Mouse (Mus musculus) intestine, embryonic 16.5 days (tissue): Measurements from ENCODE around the gene Mfsd4b5. TPM values are rescaled to one million over a fixed set of nuclear protein-coding genes. Genes with fewer than 3 reads are reported as not detected.
"Not testable (repeated sequence)": the region's sequence is repeated elsewhere in the genome, so short reads cannot be mapped to it uniquely, and the experiment has no call there.

ENCODE experiments used
- ATAC-seq: fragments of 200-750 bp; cut with Nextera tagmentation; 2 replicates; pipeline ENCODE4 v1.8.0; 2017; ENCODE audit warnings: moderate TSS enrichment, moderate library complexity
- H3K27ac ChIP-seq: fragments of 300-500 bp; sonication (generic); 2 replicates; pipeline ENCODE4 v1.5.1; 2014; ENCODE audit warnings: mild to moderate bottlenecking, low read length
- H3K27me3 ChIP-seq: fragments of 300-500 bp; sonication (generic); replicated peaks from 2 replicates; pipeline ENCODE4 v1.6.1; 2014; ENCODE audit warnings: low read length, control low read depth, mixed read lengths; ENCODE audit not compliant: control insufficient read depth, insufficient read depth
- H3K36me3 ChIP-seq: fragments of 300-500 bp; sonication (generic); 2 replicates; pipeline ENCODE4 v1.6.1; 2014; ENCODE audit warnings: low read length, control low read depth; ENCODE audit not compliant: control insufficient read depth, insufficient read depth
- H3K4me1 ChIP-seq: fragments of 300-500 bp; sonication (generic); 2 replicates; pipeline ENCODE4 v1.6.1; 2014; ENCODE audit warnings: low read length, control low read depth, mixed read lengths; ENCODE audit not compliant: control insufficient read depth, insufficient read depth
- H3K4me2 ChIP-seq: fragments of 300-500 bp; sonication (generic); 2 replicates; pipeline ENCODE4 v1.6.1; 2014; ENCODE audit warnings: low read depth, low read length, control low read depth
- H3K4me3 ChIP-seq: fragments of 300-500 bp; sonication (generic); 2 replicates; pipeline ENCODE4 v1.5.1; 2014; ENCODE audit warnings: mild to moderate bottlenecking, low read length
- H3K9ac ChIP-seq: fragments of 300-500 bp; sonication (generic); 2 replicates; pipeline ENCODE4 v1.6.1; 2014; ENCODE audit warnings: low read depth, low read length
- H3K9me3 ChIP-seq: fragments of 300-500 bp; sonication (generic); 2 replicates; pipeline ENCODE4 v1.6.1; 2016; ENCODE audit warnings: low read length, control low read depth; ENCODE audit not compliant: control insufficient read depth
- WGBS: fragments of 180-500 bp; shearing (Covaris S2); extraction: QIAGEN DNeasy Blood & Tissue Kit; methylation state at CpG from one replicate; pipeline ENCODE4 v1.1.7; 2014; 5-methylcytosine and 5-hydroxymethylcytosine counted together
- polyA plus RNA-seq: library from polyadenylated mRNA; unstranded; fragments of >200 nt; fragmentation: Nextera tagmentation; extraction: Ambion mirVana; gene quantifications from 2 replicates; pipeline ENCODE4 v1.2.1, GENCODE M21; 2015

Gene Mfsd4b5
- polyA plus RNA-seq, 1 experiment from 2014 or later, result 0.29 TPM

- Histone ChIP-seq H3K4me1 (peaks cover 3% of the 10 kb centered on the region; the same call in 1 of the 2 replicates), H3K27me3 (no peaks in the 10 kb centered on the region), H3K4me3 (no peak overlapping the region), H3K36me3 (no peaks in the 10 kb centered on the region), H3K9me3 (no peaks in the 10 kb centered on the region), H3K27ac (no peak overlapping the region), H3K4me2 (no peak overlapping the region), H3K9ac (no peak overlapping the region)
- WGBS, result 71% methylated on average over 2 of the region's 2 CpGs
- no peak for ATAC-seq
Observed at GRCm38 (mm10) chr10:39956340-39956878, 30.0 kb downstream of the Mfsd4b5 start.

DNA sequence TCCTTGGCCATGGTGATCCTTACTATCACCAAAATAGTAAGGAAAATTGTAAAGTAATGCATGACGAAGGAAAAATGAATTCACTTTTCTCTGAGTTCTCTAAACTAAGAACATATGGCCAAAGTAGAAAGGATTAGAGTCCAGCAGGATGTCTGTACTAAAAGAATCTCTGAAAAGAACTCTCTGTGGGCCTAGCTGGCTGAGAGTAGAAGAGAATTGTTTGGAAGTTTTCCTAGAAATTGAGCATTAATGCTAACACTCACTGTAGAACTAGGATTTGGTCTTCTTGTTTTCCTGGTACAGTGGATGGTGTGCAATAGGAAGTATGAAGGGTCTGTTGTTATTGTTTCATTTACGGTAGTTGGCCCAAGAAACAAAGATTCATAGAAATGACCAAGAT, 31.3 kb downstream of the Mfsd4b5 start:
- Histone ChIP-seq H3K4me1 (no peaks in the 10 kb centered on the region), H3K4me3 (no peak overlapping the region), H3K27ac (no peak overlapping the region), H3K9ac (no peak overlapping the region), H3K36me3 (no peaks in the 10 kb centered on the region), H3K9me3 (no peaks in the 10 kb centered on the region), H3K4me2 (no peak overlapping the region), H3K27me3 (no peaks in the 10 kb centered on the region)
- 85% methylated on average over 2 of the region's 2 CpGs for WGBS
- ATAC-seq, result no peak

DNA sequence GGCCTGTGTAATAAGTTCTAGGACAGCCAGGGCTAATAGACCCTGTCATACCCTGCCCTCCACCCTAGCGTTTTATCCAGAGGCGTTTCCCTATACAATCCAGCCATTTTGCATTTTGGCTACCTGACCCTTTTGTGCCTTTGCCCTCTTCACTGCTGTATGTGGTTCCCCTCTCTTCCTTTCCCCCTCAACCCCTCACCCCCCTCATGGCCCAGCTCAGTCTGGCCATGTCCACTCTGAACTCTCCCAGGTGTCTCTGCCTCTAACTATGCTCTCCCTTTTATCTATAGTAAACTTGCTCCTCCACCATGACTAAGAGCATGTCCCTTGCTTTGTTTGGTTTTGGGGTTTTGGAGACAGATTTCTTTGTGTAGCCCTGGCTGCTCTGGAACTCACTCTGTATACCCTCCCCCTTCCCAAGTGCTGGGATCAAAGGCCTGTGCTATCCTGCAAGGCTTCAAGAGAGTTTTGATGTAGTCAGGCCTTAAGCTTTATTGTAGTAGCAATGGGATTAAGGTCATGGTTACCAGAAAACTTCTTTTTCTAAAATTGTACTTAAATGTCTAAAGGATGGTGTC, 37.0 kb downstream of the Mfsd4b5 start:
- Histone ChIP-seq H3K27me3 (no peaks in the 10 kb centered on the region), H3K9me3 (no peaks in the 10 kb centered on the region), H3K4me2 (no peak overlapping the region), H3K9ac (no peak overlapping the region), H3K4me1 (no peaks in the 10 kb centered on the region), H3K4me3 (no peak overlapping the region), H3K27ac (no peak overlapping the region), H3K36me3 (no peaks in the 10 kb centered on the region)
- no peak for ATAC-seq
- 95% methylated on average over 2 of the region's 2 CpGs for WGBS

DNA sequence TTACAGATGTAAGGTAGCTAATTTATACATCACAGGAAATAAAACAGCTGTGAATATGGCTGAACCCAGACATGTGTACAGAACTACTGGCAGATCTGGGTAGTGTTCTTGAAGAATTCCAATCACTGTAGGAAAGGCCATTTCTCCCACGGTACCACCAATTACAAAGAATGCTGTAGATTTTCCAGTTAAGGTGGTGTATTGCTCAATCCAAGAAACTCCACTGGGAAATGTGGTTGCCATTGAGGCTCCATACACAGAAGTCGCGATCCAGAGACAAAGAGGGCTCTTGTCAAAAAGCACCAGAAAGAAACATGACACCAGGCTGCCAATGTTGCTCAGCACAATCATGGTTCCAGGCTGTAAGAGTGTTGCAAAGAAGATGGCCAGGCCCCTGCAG, 39.3 kb downstream of the Mfsd4b5 start:
- not testable (repeated sequence) for H3K27ac ChIP-seq, H3K27me3 ChIP-seq, H3K9me3 ChIP-seq, H3K4me3 ChIP-seq, H3K36me3 ChIP-seq, H3K4me1 ChIP-seq, H3K9ac ChIP-seq, H3K4me2 ChIP-seq, ATAC-seq
- 81% methylated on average over 3 of the region's 3 CpGs for WGBS

- Histone ChIP-seq H3K9me3 (no peaks in the 10 kb centered on the region), H3K27me3 (no peaks in the 10 kb centered on the region), H3K27ac (no peak overlapping the region), H3K36me3 (no peaks in the 10 kb centered on the region), H3K9ac (no peak overlapping the region), H3K4me1 (no peaks in the 10 kb centered on the region), H3K4me2 (no peak overlapping the region), H3K4me3 (no peak overlapping the region)
- ATAC-seq, result peak; percentile 50; the same call in 1 of the 2 replicates
- 75% methylated on average over 7 of the region's 7 CpGs for WGBS
Observed at GRCm38 (mm10) chr10:39936553-39936952, 49.9 kb downstream of the Mfsd4b5 start.

DNA sequence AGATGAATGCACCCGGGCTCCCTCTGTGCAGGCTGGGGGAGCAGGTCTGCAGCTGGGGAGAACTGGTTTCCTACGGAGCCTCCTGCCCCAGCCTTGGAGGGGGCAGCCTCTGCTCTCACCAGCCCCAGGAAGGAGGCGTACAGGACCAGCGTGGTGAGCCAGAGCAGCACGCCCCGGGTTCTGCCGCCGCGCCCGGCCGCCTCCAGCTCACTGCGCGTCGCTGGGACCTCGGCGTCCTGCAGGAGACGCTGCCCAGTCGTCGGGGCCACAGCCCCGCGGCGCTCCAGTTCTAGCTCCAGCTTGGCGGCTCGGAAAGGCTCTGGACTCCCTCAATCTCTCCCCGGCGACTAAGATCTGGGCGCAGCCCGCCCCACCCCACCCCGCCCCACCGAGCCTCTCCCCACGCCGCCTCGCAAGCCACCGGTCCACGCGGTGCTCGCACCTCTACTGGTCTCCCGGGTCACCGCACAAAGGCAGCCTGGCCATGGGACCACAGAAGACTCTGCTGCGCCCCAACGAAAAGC, 59.8 kb downstream of the Mfsd4b5 start, which contains the start of gene Mfsd4b2:
TSS of gene Mfsd4b2 (minus strand) at position 308 of the 524 bp plus-strand sequence.
- 1% methylated on average over 41 of the region's 41 CpGs for WGBS

GRCm38 (mm10) chr10:39924556-39924955, 61.9 kb downstream of the Mfsd4b5 start:
- ATAC-seq, result peak; percentile 94

More for the DNA sequence above, 59.8 kb downstream of the Mfsd4b5 start, which contains the start of gene Mfsd4b2:
- no peaks in the 10 kb centered on the region for H3K9me3 ChIP-seq
- ATAC-seq, result peak; percentile 71
- H3K36me3 ChIP-seq, result no peaks in the 10 kb centered on the region
- no peaks in the 10 kb centered on the region for H3K27me3 ChIP-seq
- peak within 1 kb of the TSS; percentile 77 for H3K9ac ChIP-seq
- peak within 1 kb of the TSS; percentile 55 for H3K4me3 ChIP-seq
- no peaks in the 10 kb centered on the region for H3K4me1 ChIP-seq
- H3K4me2 ChIP-seq, result peak within 1 kb of the TSS; percentile 89
- H3K27ac ChIP-seq, result peak within 1 kb of the TSS; percentile 6; the same call in 1 of the 2 replicates

GRCm38 (mm10) chr10:39912616-39913015, 73.8 kb downstream of the Mfsd4b5 start:
- peaks cover 5% of the 10 kb centered on the region; the same call in 1 of the 2 replicates for H3K4me1 ChIP-seq
- no peak overlapping the region for H3K9ac ChIP-seq
- H3K27me3 ChIP-seq, result no peaks in the 10 kb centered on the region
- ATAC-seq, result no peak
- H3K4me2 ChIP-seq, result no peak overlapping the region
- no peaks in the 10 kb centered on the region for H3K36me3 ChIP-seq
- H3K9me3 ChIP-seq, result no peaks in the 10 kb centered on the region
- H3K4me3 ChIP-seq, result no peak overlapping the region
- no peak overlapping the region for H3K27ac ChIP-seq

More at GRCm38 (mm10) chr10:39924556-39924955, 61.9 kb downstream of the Mfsd4b5 start:
- not testable (repeated sequence) for H3K4me3 ChIP-seq, H3K4me2 ChIP-seq, H3K27me3 ChIP-seq, H3K36me3 ChIP-seq, H3K9ac ChIP-seq, H3K9me3 ChIP-seq, H3K4me1 ChIP-seq
- peak overlapping the region; percentile 56 for H3K27ac ChIP-seq
- 56% methylated on average over 8 of the region's 8 CpGs for WGBS

DNA sequence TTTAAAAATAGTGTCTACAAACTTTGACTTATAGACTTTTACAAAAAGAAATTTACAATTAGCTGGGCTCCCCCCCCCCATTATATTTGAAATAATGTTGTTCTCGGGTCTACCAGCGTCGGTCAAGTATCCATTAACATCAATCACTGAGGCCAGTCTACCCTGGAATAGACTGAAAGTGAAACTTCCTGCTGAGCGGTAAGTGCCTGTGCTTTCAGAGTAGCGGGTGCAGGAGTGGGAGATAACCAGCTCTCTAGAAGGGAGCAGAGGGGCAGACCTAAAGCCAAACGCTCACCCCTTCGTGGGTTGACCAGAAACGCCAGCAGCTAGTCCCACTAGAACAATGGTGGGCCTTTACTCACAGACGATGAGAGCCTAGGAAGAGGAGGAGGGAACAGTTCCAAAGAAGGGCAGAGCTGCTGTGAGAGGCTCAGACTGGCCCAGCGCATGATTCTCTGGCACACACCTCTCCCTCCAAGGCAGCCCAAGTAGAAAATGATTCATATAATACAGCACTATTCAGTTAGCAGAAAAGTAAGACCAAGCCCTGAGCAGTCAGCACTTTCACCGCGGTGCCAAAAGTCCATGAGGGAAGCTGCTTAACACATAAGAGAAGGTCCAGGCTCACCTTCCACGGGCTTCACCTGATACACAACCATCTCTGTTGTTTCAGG, 77.5 kb downstream of the Mfsd4b5 start:
- peak overlapping the region; percentile 19; the same call in 1 of the 2 replicates for H3K4me3 ChIP-seq

More for the DNA sequence above, 77.5 kb downstream of the Mfsd4b5 start:
- no peak; the same call in 1 of the 2 replicates for ATAC-seq
- 55% methylated on average over 13 of the region's 13 CpGs for WGBS
- Histone ChIP-seq H3K36me3 (no peaks in the 10 kb centered on the region), H3K4me2 (0 out of 2 replicates have a peak overlapping the region, but pooled peaks have one; percentile 12), H3K4me1 (peaks cover 7% of the 10 kb centered on the region), H3K9me3 (no peaks in the 10 kb centered on the region), H3K27ac (peak overlapping the region; percentile 77), H3K9ac (no peak overlapping the region), H3K27me3 (no peaks in the 10 kb centered on the region)
